Mouse (Mus musculus): ENCODE measurements at regions not wholly inside any gene's neighbourhood (a gene's known extent, or its start where the extent isn't known, plus 50 kb on each side); places are given as distances from the start of the nearest gene placed in this dataset.

- no peak for DNase-seq
These were observed 50.4 kb upstream of the Ankrd34c start for GRCm38 (mm10) chr9:89788651-89789050.

Measured in cerebellum, adult 11 months (tissue).